Mouse (Mus musculus) stomach, postnatal 0 days (tissue): Measurements from ENCODE around the gene Cyp46a1.

Experiments used
- CTCF ChIP-seq: IDR thresholded peaks from 2 replicates; pipeline ENCODE4 v1.5.1; 2016; ENCODE audit warnings: antibody characterized with exemption, low read depth, mild to moderate bottlenecking, moderate library complexity
- EP300 ChIP-seq: optimal IDR thresholded peaks from 2 replicates; pipeline ENCODE3; 2016; ENCODE audit warnings: antibody characterized with exemption

- TF ChIP-seq CTCF (no peak), EP300 (no peak)
These were observed 34.7 kb downstream of the Cyp46a1 start for GRCm38 (mm10) chr12:108368921-108369320.
